Mouse (Mus musculus) cortical plate, adult 2 months (tissue): ENCODE data around the gene Trpc7.

Experiments used
- CTCF ChIP-seq: fragments of 200-500 bp; IDR thresholded peaks from 2 replicates; pipeline ENCODE4 v1.5.1; 2011; ENCODE audit warnings: mild to moderate bottlenecking, control low read depth, low read length; ENCODE audit not compliant: insufficient read depth; ENCODE audit errors: extremely low read depth
- POLR2A ChIP-seq: fragments of 200-500 bp; IDR thresholded peaks from 2 replicates; pipeline ENCODE4 v1.6.1; 2011; ENCODE audit warnings: mild to moderate bottlenecking, low read length, control low read depth; ENCODE audit not compliant: insufficient read depth; ENCODE audit errors: extremely low read depth

DNA sequence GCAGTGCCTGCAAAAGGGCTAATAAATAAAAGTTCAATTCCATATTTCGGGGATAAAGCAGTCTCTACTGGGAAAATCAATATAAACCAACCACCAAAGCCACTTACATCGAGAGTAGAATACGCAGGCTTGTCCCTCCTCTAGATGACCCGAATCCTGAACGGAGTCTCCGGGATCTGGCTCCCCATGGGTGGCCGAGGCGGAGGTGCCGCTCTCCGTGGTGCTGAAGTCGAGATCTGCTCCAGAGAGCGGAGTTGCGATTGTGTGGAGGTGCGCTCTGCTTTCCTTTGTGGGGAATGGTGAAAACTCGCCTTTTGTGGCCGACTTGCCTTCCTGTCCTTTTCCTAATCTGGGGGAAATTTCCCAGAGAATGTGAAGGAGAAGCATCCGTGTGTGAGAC, 407 bp downstream of the Trpc7 start:
- TF ChIP-seq POLR2A = no peak
- no peak for TF ChIP-seq CTCF
